Mouse (Mus musculus) brain, embryonic 14.5 days (tissue): Measurements from ENCODE around the gene Rbp7.

Source experiments
- CTCF ChIP-seq: fragments of 200-500 bp; IDR thresholded peaks from 2 replicates; pipeline ENCODE4 v1.5.1; 2012; ENCODE audit warnings: inconsistent platforms, mild to moderate bottlenecking, moderate library complexity, borderline replicate concordance; ENCODE audit not compliant: insufficient read depth, insufficient read length; ENCODE audit errors: extremely low read depth
- POLR2A ChIP-seq: fragments of 200-500 bp; IDR thresholded peaks from 2 replicates; pipeline ENCODE4 v1.6.1; 2012; ENCODE audit warnings: mild to moderate bottlenecking, inconsistent platforms, borderline replicate concordance; ENCODE audit not compliant: poor library complexity, insufficient read depth, insufficient read length, severe bottlenecking; ENCODE audit errors: extremely low read depth

DNA sequence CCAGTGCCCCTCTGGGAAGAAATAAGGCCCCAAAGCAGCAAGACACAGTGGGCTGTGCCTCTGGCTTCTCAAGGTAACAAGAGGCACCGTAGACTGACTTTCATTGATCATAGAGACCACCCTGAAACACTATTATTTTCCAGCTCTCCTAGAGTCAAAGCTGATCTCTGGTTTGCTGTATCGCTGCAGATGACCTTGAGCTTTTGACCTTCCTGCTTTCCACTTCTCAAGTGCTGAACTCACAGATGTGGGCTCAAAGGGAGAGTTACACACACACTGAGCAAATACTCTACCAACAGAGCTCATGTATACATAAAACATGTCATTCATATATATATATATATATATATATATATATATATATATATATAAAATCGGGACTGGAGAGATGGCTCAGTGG lies 4.1 kb downstream of the Rbp7 start:
- TF ChIP-seq CTCF = no peak
- no peak for TF ChIP-seq POLR2A
